Mouse (Mus musculus): ENCODE data around the gene Klc3. TPM values are rescaled to one million over a fixed set of nuclear protein-coding genes. Genes with fewer than 3 reads are reported as not detected.

Klc3 gene
- under 1 TPM in 1 of 26 experiments, not detected in 25; 0.41 TPM for total RNA-seq (2018; cell fraction: chromatin; rRNA removed)
- total RNA-seq (2018; cell fraction: cytosol; rRNA removed), result under 1 TPM in 2 of 26 experiments, not detected in 24; 0.05 to 0.22 TPM
- total RNA-seq (2018; cell fraction: nucleus; rRNA removed), result not detected
- polyA plus RNA-seq (2018), result not detected in 3 replicates

- Histone ChIP-seq H3K27ac (no peak within 1 kb of the TSS), H3K36me3 (ENCODE audit: inconsistent target) (no peaks in the 10 kb centered on the region), H3K79me2 (ENCODE audit: inconsistent target) (no peaks in the 10 kb centered on the region), H3K4me3 (ENCODE audit: inconsistent target) (no peak within 1 kb of the TSS)
- 2% methylated on average over 51 of the region's 62 CpGs for WGBS (ENCODE audit: missing documents)
Measured at GRCm38 (mm10) chr7:19403731-19404296, at the start of gene Klc3. Klc3 (minus strand) TSS chr7:19404104.

DNA sequence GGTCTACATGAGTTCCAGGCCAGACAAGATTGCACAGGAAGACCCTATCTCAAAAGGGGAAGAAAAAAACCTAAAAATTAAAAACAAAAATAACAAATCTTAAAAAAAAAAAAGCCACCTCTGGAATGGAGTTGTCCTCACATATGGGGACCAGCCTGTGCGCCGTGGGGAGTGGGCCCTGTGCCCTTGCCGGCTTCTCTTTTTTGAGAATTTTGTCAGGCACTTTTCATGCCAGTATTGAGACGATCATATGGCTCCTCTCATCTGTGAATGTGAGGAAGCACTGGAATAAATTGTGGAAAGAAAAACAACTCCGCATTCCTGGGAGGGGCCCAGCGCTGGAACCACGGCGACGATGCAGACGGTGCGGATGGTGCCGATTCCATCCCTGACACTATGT lies 45.3 kb upstream of the Klc3 start:
- Histone ChIP-seq H3K79me2 (ENCODE audit: inconsistent target) (peaks cover 31% of the 10 kb centered on the region), H3K36me3 (ENCODE audit: inconsistent target) (peaks cover 28% of the 10 kb centered on the region; the same call in 1 of the 2 replicates), H3K4me3 (ENCODE audit: inconsistent target) (no peak overlapping the region), H3K27ac (no peak overlapping the region)
- 98% methylated on average over 12 of the region's 12 CpGs for WGBS (ENCODE audit: missing documents)

- H3K27ac ChIP-seq, result no peak overlapping the region
- H3K36me3 ChIP-seq (ENCODE audit: inconsistent target), result peaks cover 28% of the 10 kb centered on the region; the same call in 1 of the 2 replicates
- H3K4me3 ChIP-seq (ENCODE audit: inconsistent target), result no peak overlapping the region
- H3K79me2 ChIP-seq (ENCODE audit: inconsistent target), result peaks cover 19% of the 10 kb centered on the region
- WGBS (ENCODE audit: missing documents), result 98% methylated on average over 16 of the region's 16 CpGs
Measured at GRCm38 (mm10) chr7:19447689-19448088, 43.8 kb upstream of the Klc3 start.

- WGBS (ENCODE audit: missing documents), result 89% methylated on average over 11 of the region's 12 CpGs
- no peak overlapping the region for H3K27ac ChIP-seq
- H3K4me3 ChIP-seq (ENCODE audit: inconsistent target), result no peak overlapping the region
- H3K36me3 ChIP-seq (ENCODE audit: inconsistent target), result peaks cover 47% of the 10 kb centered on the region; the same call in 1 of the 2 replicates
- no peaks in the 10 kb centered on the region for H3K79me2 ChIP-seq (ENCODE audit: inconsistent target)
Measured at GRCm38 (mm10) chr7:19444801-19445200, 40.9 kb upstream of the Klc3 start.

- 47% methylated on average over 3 of the region's 3 CpGs for WGBS (ENCODE audit: missing documents)
- Histone ChIP-seq H3K36me3 (ENCODE audit: inconsistent target) (peaks cover 43% of the 10 kb centered on the region; the same call in 1 of the 2 replicates), H3K4me3 (ENCODE audit: inconsistent target) (no peak overlapping the region), H3K27ac (no peak overlapping the region), H3K79me2 (ENCODE audit: inconsistent target) (no peaks in the 10 kb centered on the region)
Measured at GRCm38 (mm10) chr7:19443344-19443743, 39.4 kb upstream of the Klc3 start.

- 88% methylated on average over 9 of the region's 9 CpGs for WGBS (ENCODE audit: missing documents)
- no peak overlapping the region for H3K27ac ChIP-seq
- H3K4me3 ChIP-seq (ENCODE audit: inconsistent target), result no peak overlapping the region
- H3K79me2 ChIP-seq (ENCODE audit: inconsistent target), result no peaks in the 10 kb centered on the region
- H3K36me3 ChIP-seq (ENCODE audit: inconsistent target), result peaks cover 57% of the 10 kb centered on the region; the same call in 1 of the 2 replicates
Measured at GRCm38 (mm10) chr7:19441448-19442091, 37.7 kb upstream of the Klc3 start.

GRCm38 (mm10) chr7:19437048-19437447 lies 33.1 kb upstream of the Klc3 start:
- H3K79me2 ChIP-seq (ENCODE audit: inconsistent target), result no peaks in the 10 kb centered on the region
- WGBS (ENCODE audit: missing documents), result 88% methylated on average over 9 of the region's 9 CpGs
- no peak overlapping the region for H3K4me3 ChIP-seq (ENCODE audit: inconsistent target)
- H3K36me3 ChIP-seq (ENCODE audit: inconsistent target), result peaks cover 89% of the 10 kb centered on the region
- H3K27ac ChIP-seq, result no peak overlapping the region

GRCm38 (mm10) chr7:19436276-19436675 lies 32.4 kb upstream of the Klc3 start:
- H3K27ac ChIP-seq, result no peak overlapping the region
- H3K4me3 ChIP-seq (ENCODE audit: inconsistent target), result no peak overlapping the region
- WGBS (ENCODE audit: missing documents), result 93% methylated on average over 2 of the region's 2 CpGs
- H3K36me3 ChIP-seq (ENCODE audit: inconsistent target), result peaks cover 89% of the 10 kb centered on the region
- no peaks in the 10 kb centered on the region for H3K79me2 ChIP-seq (ENCODE audit: inconsistent target)

DNA sequence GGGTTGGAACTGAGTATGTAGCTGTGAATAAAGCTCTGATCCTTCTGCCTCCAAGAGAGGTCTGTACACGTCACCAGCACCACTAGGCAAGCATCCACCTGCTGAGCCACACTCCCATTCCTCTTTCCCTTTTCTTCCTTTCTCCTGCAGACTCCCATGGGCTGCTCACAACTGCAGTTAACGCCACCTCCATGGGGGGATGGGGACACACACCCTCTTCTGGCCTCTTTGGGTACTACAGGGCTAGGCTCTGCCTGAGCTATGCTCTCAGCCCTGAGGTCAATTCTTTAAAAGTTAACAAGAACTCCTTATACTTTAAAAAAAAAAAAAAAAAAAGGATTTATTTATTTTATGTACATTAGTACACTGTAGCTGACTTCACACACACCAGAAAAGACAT lies 28.6 kb upstream of the Klc3 start:
- no peaks in the 10 kb centered on the region for H3K79me2 ChIP-seq (ENCODE audit: inconsistent target)
- H3K36me3 ChIP-seq (ENCODE audit: inconsistent target), result peaks cover 92% of the 10 kb centered on the region
- WGBS (ENCODE audit: missing documents), result 89% methylated on average over 2 of the region's 2 CpGs
- no peak overlapping the region for H3K27ac ChIP-seq
- no peak overlapping the region for H3K4me3 ChIP-seq (ENCODE audit: inconsistent target)

GRCm38 (mm10) chr7:19430402-19430801 lies 26.5 kb upstream of the Klc3 start:
- Histone ChIP-seq H3K27ac (no peak overlapping the region), H3K79me2 (ENCODE audit: inconsistent target) (no peaks in the 10 kb centered on the region), H3K36me3 (ENCODE audit: inconsistent target) (peaks cover 78% of the 10 kb centered on the region), H3K4me3 (ENCODE audit: inconsistent target) (no peak overlapping the region)
- 94% methylated on average over 6 of the region's 6 CpGs for WGBS (ENCODE audit: missing documents)

- peaks cover 71% of the 10 kb centered on the region for H3K36me3 ChIP-seq (ENCODE audit: inconsistent target)
Measured at GRCm38 (mm10) chr7:19429726-19430125, 25.8 kb upstream of the Klc3 start.

DNA sequence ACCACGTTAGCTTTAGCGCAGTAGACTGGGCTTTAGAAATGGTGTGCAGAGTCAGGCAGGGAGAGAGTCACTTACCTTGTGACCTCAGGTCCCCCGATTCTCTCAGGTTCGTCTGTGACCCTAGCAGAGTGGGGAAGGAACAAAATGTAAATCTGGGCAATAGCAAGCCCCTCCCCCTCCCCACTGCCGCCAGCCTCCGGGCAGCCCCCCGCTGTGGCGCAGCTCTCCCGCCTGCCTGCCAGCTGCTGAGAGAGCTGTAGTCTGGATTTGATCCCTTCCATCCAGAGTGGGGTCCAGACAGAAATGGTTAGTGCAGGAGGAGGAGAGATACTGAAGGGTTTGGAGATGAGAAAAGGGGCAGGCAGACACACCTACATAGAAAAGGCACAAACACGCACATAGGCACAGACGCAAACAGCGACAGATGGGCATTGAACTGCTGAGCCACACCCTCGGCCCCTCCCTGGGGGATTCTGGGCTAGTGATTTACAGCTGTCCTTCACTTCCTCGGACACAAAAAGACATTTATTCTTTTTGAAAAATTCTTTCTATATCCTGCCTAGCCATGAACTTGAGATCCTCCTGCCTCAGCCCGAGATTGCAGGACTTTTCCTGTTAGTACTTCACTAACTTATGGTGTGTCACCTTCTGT lies 24.2 kb upstream of the Klc3 start:
- Histone ChIP-seq H3K4me3 (ENCODE audit: inconsistent target) (no peak overlapping the region), H3K27ac (no peak overlapping the region), H3K79me2 (ENCODE audit: inconsistent target) (no peaks in the 10 kb centered on the region), H3K36me3 (ENCODE audit: inconsistent target) (peaks cover 57% of the 10 kb centered on the region)
- WGBS (ENCODE audit: missing documents), result 95% methylated on average over 15 of the region's 15 CpGs

More at GRCm38 (mm10) chr7:19429726-19430125, 25.8 kb upstream of the Klc3 start:
- 87% methylated on average over 8 of the region's 8 CpGs for WGBS (ENCODE audit: missing documents)
- Histone ChIP-seq H3K27ac (no peak overlapping the region), H3K4me3 (ENCODE audit: inconsistent target) (no peak overlapping the region), H3K79me2 (ENCODE audit: inconsistent target) (no peaks in the 10 kb centered on the region)

DNA sequence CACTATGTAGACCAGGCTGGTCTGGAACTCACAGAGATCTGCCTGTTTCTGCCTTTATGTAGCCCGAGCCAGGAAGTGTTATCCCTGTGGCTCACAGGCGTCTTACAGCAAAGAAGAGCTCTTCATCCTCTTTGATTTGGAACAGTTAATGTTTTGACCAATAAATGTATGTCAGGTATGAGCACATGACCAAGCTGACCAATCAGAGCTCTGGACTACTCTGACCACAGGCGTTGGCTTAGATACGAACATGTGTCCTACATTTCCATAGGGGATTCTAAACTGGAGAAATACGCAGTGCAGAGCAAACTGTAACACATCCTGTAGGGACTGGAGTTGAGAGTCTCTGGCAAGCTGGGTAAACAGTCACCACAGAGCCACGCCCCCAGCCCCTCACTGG lies 23.0 kb upstream of the Klc3 start:
- no peaks in the 10 kb centered on the region for H3K79me2 ChIP-seq (ENCODE audit: inconsistent target)
- peaks cover 44% of the 10 kb centered on the region; the same call in 1 of the 2 replicates for H3K36me3 ChIP-seq (ENCODE audit: inconsistent target)
- H3K4me3 ChIP-seq (ENCODE audit: inconsistent target), result no peak overlapping the region
- 94% methylated on average over 5 of the region's 6 CpGs for WGBS (ENCODE audit: missing documents)
- H3K27ac ChIP-seq, result no peak overlapping the region

- no peak overlapping the region for H3K27ac ChIP-seq
- 86% methylated on average over 6 of the region's 6 CpGs for WGBS (ENCODE audit: missing documents)
- H3K79me2 ChIP-seq (ENCODE audit: inconsistent target), result no peaks in the 10 kb centered on the region
- H3K4me3 ChIP-seq (ENCODE audit: inconsistent target), result no peak overlapping the region
- H3K36me3 ChIP-seq (ENCODE audit: inconsistent target), result peaks cover 39% of the 10 kb centered on the region; the same call in 1 of the 2 replicates
Measured at GRCm38 (mm10) chr7:19426349-19426748, 22.4 kb upstream of the Klc3 start.

GRCm38 (mm10) chr7:19424051-19424450 lies 20.1 kb upstream of the Klc3 start:
- peaks cover 20% of the 10 kb centered on the region; the same call in 1 of the 2 replicates for H3K36me3 ChIP-seq (ENCODE audit: inconsistent target)
- WGBS (ENCODE audit: missing documents), result 62% methylated on average over 3 of the region's 4 CpGs

More at GRCm38 (mm10) chr7:19424051-19424450, 20.1 kb upstream of the Klc3 start:
- no peak overlapping the region for H3K4me3 ChIP-seq (ENCODE audit: inconsistent target)
- no peak overlapping the region for H3K27ac ChIP-seq
- no peaks in the 10 kb centered on the region for H3K79me2 ChIP-seq (ENCODE audit: inconsistent target)

Measured in macrophage (primary cell).